Mouse (Mus musculus) embryo, embryonic 10 days (tissue): ENCODE data around the gene Zfp641.

ENCODE experiments used
- DNase-seq: peaks from one replicate; pipeline ENCODE4 v3.0.0-alpha.2; 2015; ENCODE audit warnings: low spot score

The Zfp641 gene

GRCm38 (mm10) chr15:98295628-98296551, at the start of gene Zfp641:
Gene Zfp641, minus strand, starts transcription at chr15:98296161.
- DNase-seq: peak; percentile 23

GRCm38 (mm10) chr15:98340887-98341286, 44.9 kb upstream of the Zfp641 start, which contains the start of gene Olfr284:
Gene Olfr284, minus strand, starts transcription at chr15:98340987.
- no peak for DNase-seq

- DNase-seq: no peak
Observed at GRCm38 (mm10) chr15:98317177-98317724, 21.3 kb upstream of the Zfp641 start, which contains the start of gene Olfr285. Gene Olfr285, minus strand, starts transcription at chr15:98317353.

- DNase-seq: no peak
Observed at GRCm38 (mm10) chr15:98315703-98316102, 19.7 kb upstream of the Zfp641 start.

- DNase-seq: no peak
Observed at GRCm38 (mm10) chr15:98293651-98294050, 2.3 kb downstream of the Zfp641 start.

- no peak for DNase-seq
Observed at GRCm38 (mm10) chr15:98288566-98288965, 7.4 kb downstream of the Zfp641 start.

GRCm38 (mm10) chr15:98286418-98286817, 9.5 kb downstream of the Zfp641 start:
- DNase-seq: no peak

- no peak for DNase-seq
Observed at GRCm38 (mm10) chr15:98257776-98258175, 38.2 kb downstream of the Zfp641 start.

- no peak for DNase-seq
Observed at GRCm38 (mm10) chr15:98257193-98257592, 38.8 kb downstream of the Zfp641 start, which contains the start of gene H1fnt. Gene H1fnt, minus strand, starts transcription at chr15:98257293.

GRCm38 (mm10) chr15:98256271-98256670, 39.7 kb downstream of the Zfp641 start:
- DNase-seq: no peak
